Mouse (Mus musculus) heart, embryonic 11.5 days (tissue): ENCODE results near the gene Gm17416. TPM values are rescaled to one million over a fixed set of nuclear protein-coding genes. Genes with fewer than 3 reads are reported as not detected.

Experiments used
- ATAC-seq: fragments of 200-750 bp; cut with Nextera tagmentation; replicated peaks from 2 replicates; pipeline ENCODE4 v1.8.0; 2017; ENCODE audit warnings: moderate library complexity; ENCODE audit not compliant: insufficient number of reproducible peaks, low FRiP score, low TSS enrichment
- H3K27ac ChIP-seq: fragments of 300-500 bp; sonication (generic); 2 replicates; pipeline ENCODE4 v1.5.1; 2014; ENCODE audit warnings: mild to moderate bottlenecking, low read depth, low read length
- H3K27me3 ChIP-seq: fragments of 300-500 bp; sonication (generic); 2 replicates; pipeline ENCODE4 v1.6.1; 2014; ENCODE audit warnings: mild to moderate bottlenecking, low read length, mixed read lengths; ENCODE audit not compliant: control insufficient read depth, insufficient read depth
- H3K36me3 ChIP-seq: fragments of 300-500 bp; sonication (generic); 2 replicates; pipeline ENCODE4 v1.6.1; 2014; ENCODE audit warnings: mild to moderate bottlenecking, low read length, moderate library complexity, mixed read lengths; ENCODE audit not compliant: control insufficient read depth, insufficient read depth
- H3K4me1 ChIP-seq: fragments of 300-500 bp; sonication (generic); 2 replicates; pipeline ENCODE4 v1.6.1; 2014; ENCODE audit warnings: low read length; ENCODE audit not compliant: control insufficient read depth, insufficient read depth
- H3K4me2 ChIP-seq: fragments of 300-500 bp; sonication (generic); 2 replicates; pipeline ENCODE4 v1.6.1; 2014; ENCODE audit warnings: mild to moderate bottlenecking, moderate library complexity
- H3K4me3 ChIP-seq: fragments of 300-500 bp; sonication (generic); 2 replicates; pipeline ENCODE4 v1.5.1; 2014; ENCODE audit warnings: low read depth, low read length
- H3K9ac ChIP-seq: fragments of 300-500 bp; sonication (generic); 2 replicates; pipeline ENCODE4 v1.6.1; 2014; ENCODE audit warnings: mild to moderate bottlenecking, low read depth, low read length, moderate library complexity
- H3K9me3 ChIP-seq: fragments of 300-500 bp; sonication (generic); replicated peaks from 2 replicates; pipeline ENCODE4 v1.6.1; 2016; ENCODE audit warnings: low read length; ENCODE audit not compliant: control insufficient read depth
- WGBS: fragments of 180-500 bp; shearing (Covaris S2); extraction: QIAGEN DNeasy Blood & Tissue Kit; methylation state at CpG from one replicate; pipeline ENCODE4 v1.1.7; 2014; ENCODE audit not compliant: insufficient replicate concordance; 5-methylcytosine and 5-hydroxymethylcytosine counted together
- polyA plus RNA-seq: library from polyadenylated mRNA; unstranded; fragments of >200 nt; fragmentation: Nextera tagmentation; extraction: Ambion mirVana; gene quantifications from 2 replicates; pipeline ENCODE4 v1.2.1, GENCODE M21; 2014

Gene Gm17416
- polyA plus RNA-seq, 1 experiment from 2014 or later: not detected

GRCm38 (mm10) chr2:152556655-152557054 lies 12.5 kb upstream of the Gm17416 start:
- no peak overlapping the region for H3K4me3 ChIP-seq
- no peaks in the 10 kb centered on the region for H3K36me3 ChIP-seq
- H3K27me3 ChIP-seq: no peaks in the 10 kb centered on the region
- H3K4me1 ChIP-seq: no peaks in the 10 kb centered on the region
- no peak overlapping the region for H3K4me2 ChIP-seq
- H3K9me3 ChIP-seq: no peaks in the 10 kb centered on the region
- WGBS: 86% methylated on average over 7 of the region's 7 CpGs
- no peak overlapping the region for H3K9ac ChIP-seq
- no peak for ATAC-seq
- H3K27ac ChIP-seq: no peak overlapping the region

GRCm38 (mm10) chr2:152569881-152570280 lies 743 bp downstream of the Gm17416 start:
- Histone ChIP-seq H3K4me2 (no peak overlapping the region), H3K4me3 (no peak overlapping the region), H3K36me3 (no peaks in the 10 kb centered on the region), H3K9ac (no peak overlapping the region), H3K9me3 (no peaks in the 10 kb centered on the region), H3K27me3 (no peaks in the 10 kb centered on the region), H3K4me1 (no peaks in the 10 kb centered on the region), H3K27ac (no peak overlapping the region)
- 73% methylated on average over 4 of the region's 4 CpGs for WGBS
- ATAC-seq: no peak

DNA sequence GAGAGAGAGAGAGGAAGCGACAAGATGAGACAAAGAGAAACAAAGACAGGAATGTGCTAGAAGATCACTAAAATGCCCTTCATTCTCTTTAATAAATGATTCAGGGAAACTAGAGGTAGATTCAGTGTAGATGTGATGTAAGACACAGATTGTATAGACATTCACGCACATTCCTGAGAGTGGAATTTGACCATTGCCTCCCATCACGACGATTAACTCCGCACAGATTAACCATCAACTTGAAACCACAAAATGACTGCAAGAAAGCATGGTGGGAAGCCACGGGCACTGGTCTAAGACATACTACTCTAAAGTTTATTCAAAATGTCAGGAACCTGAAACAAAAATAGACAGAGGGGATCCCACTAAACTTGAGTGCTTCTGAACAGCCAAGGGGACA lies 1.2 kb downstream of the Gm17416 start:
- H3K4me1 ChIP-seq: no peaks in the 10 kb centered on the region
- no peak overlapping the region for H3K4me2 ChIP-seq
- no peaks in the 10 kb centered on the region for H3K27me3 ChIP-seq
- H3K27ac ChIP-seq: no peak overlapping the region
- ATAC-seq: no peak
- 72% methylated on average over 6 of the region's 6 CpGs for WGBS
- H3K9ac ChIP-seq: no peak overlapping the region
- H3K4me3 ChIP-seq: no peak overlapping the region
- H3K36me3 ChIP-seq: no peaks in the 10 kb centered on the region
- H3K9me3 ChIP-seq: no peaks in the 10 kb centered on the region

GRCm38 (mm10) chr2:152572114-152572794 lies 3.1 kb downstream of the Gm17416 start, which contains the start of gene Defb21:
TSS of gene Defb21 (plus strand) at chr2:152572744.
- Histone ChIP-seq H3K36me3 (no peaks in the 10 kb centered on the region), H3K9me3 (no peaks in the 10 kb centered on the region), H3K4me1 (no peaks in the 10 kb centered on the region), H3K27ac (no peak within 1 kb of the TSS), H3K9ac (no peak within 1 kb of the TSS), H3K27me3 (no peaks in the 10 kb centered on the region), H3K4me2 (no peak within 1 kb of the TSS), H3K4me3 (no peak within 1 kb of the TSS)
- no peak for ATAC-seq
- WGBS: 55% methylated on average over 11 of the region's 11 CpGs

- no peak for ATAC-seq
- H3K4me1 ChIP-seq: no peaks in the 10 kb centered on the region
- no peaks in the 10 kb centered on the region for H3K27me3 ChIP-seq
- H3K36me3 ChIP-seq: no peaks in the 10 kb centered on the region
- H3K9me3 ChIP-seq: no peaks in the 10 kb centered on the region
- no peak overlapping the region for H3K27ac ChIP-seq
- 84% methylated on average over 8 of the region's 8 CpGs for WGBS
- H3K4me2 ChIP-seq: no peak overlapping the region
- no peak overlapping the region for H3K9ac ChIP-seq
- no peak overlapping the region for H3K4me3 ChIP-seq
These were observed 4.3 kb downstream of the Gm17416 start for GRCm38 (mm10) chr2:152573484-152573883.

GRCm38 (mm10) chr2:152580107-152580506 lies 11.0 kb downstream of the Gm17416 start, which contains the start of gene Defb19:
TSS of gene Defb19 (minus strand) at chr2:152580312.
- ATAC-seq: no peak
- no peak within 1 kb of the TSS for H3K4me3 ChIP-seq
- 49% methylated on average over 7 of the region's 7 CpGs for WGBS
- no peaks in the 10 kb centered on the region for H3K36me3 ChIP-seq
- no peak within 1 kb of the TSS for H3K27ac ChIP-seq
- H3K27me3 ChIP-seq: no peaks in the 10 kb centered on the region
- no peak within 1 kb of the TSS for H3K4me2 ChIP-seq
- H3K4me1 ChIP-seq: peaks cover 6% of the 10 kb centered on the region
- H3K9me3 ChIP-seq: no peaks in the 10 kb centered on the region
- no peak within 1 kb of the TSS for H3K9ac ChIP-seq

GRCm38 (mm10) chr2:152580612-152581011 lies 11.5 kb downstream of the Gm17416 start:
- Histone ChIP-seq H3K27ac (no peak overlapping the region), H3K9ac (no peak overlapping the region), H3K4me3 (no peak overlapping the region), H3K4me1 (peaks cover 6% of the 10 kb centered on the region), H3K36me3 (no peaks in the 10 kb centered on the region), H3K27me3 (no peaks in the 10 kb centered on the region), H3K4me2 (no peak overlapping the region), H3K9me3 (no peaks in the 10 kb centered on the region)
- no peak for ATAC-seq
- 63% methylated on average over 11 of the region's 11 CpGs for WGBS

DNA sequence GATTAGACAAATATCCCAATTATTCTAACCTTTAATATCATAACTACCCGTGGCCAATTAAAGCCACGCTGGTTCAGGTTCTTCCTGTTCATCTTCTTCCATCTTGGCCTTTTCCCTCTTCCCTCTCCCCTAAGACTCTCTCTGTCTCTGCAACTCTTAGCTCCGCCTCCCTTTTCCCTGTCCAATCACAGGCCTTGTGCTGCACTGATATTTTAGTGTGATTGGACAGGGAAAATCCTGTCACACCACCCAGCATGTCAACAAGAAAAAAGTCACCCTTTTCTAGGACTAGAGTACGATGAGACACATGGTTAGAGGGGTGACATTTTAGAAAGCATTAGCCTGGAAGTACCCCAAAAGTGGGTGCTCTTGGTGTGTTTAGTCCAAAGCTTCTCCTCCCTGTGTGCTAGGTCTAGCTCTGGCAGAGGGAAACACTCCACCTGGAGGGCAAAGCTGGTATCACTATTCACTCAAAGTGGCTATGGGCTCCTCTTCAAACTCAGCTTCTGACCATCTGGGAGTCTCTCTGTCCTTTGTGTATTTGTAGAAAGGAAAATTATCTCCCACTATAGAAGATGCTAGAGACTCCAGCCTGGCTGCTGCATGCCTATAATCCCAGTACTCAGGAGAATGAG lies 17.9 kb downstream of the Gm17416 start:
- Histone ChIP-seq H3K4me2 (no peak overlapping the region), H3K36me3 (no peaks in the 10 kb centered on the region), H3K9me3 (no peaks in the 10 kb centered on the region), H3K9ac (no peak overlapping the region), H3K27me3 (no peaks in the 10 kb centered on the region), H3K27ac (no peak overlapping the region), H3K4me3 (no peak overlapping the region), H3K4me1 (no peaks in the 10 kb centered on the region)
- ATAC-seq: no peak
- WGBS: 66% methylated on average over 4 of the region's 4 CpGs

GRCm38 (mm10) chr2:152588450-152588849 lies 19.3 kb downstream of the Gm17416 start:
- Histone ChIP-seq H3K4me2 (no peak overlapping the region), H3K4me1 (no peaks in the 10 kb centered on the region), H3K36me3 (no peaks in the 10 kb centered on the region), H3K9me3 (no peaks in the 10 kb centered on the region), H3K4me3 (no peak overlapping the region), H3K27me3 (no peaks in the 10 kb centered on the region), H3K27ac (no peak overlapping the region), H3K9ac (no peak overlapping the region)
- no peak for ATAC-seq
- WGBS: 49% methylated on average over 2 of the region's 2 CpGs
